Mouse (Mus musculus) MEL (cell line): Measurements from ENCODE around the gene Iqcf1. TPM values are rescaled to one million over a fixed set of nuclear protein-coding genes. Genes with fewer than 3 reads are reported as not detected.

Experiments used
- DNase-seq: peaks from one replicate; pipeline ENCODE4 v3.0.0; 2011; ENCODE audit warnings: low read depth, low spot score
- H3K27ac ChIP-seq: 2 replicates; pipeline ENCODE4 v1.5.1; 2012; ENCODE audit warnings: low read depth, mild to moderate bottlenecking, control low read depth, low read length, moderate library complexity; ENCODE audit not compliant: control insufficient read depth
- H3K27me3 ChIP-seq, 2 experiments: fragments of 150-350 bp in 1 of 2; sonication (generic) in 1 of 2; 2 replicates each; pipeline ENCODE4 v1.6.1; 2012; ENCODE audit warnings: low read length in 2 of 2, mild to moderate bottlenecking in 2 of 2, improper control_type of control experiment in 1 of 2, moderate library complexity in 1 of 2; ENCODE audit not compliant: insufficient read depth in 2 of 2, control insufficient read depth in 1 of 2
- H3K36me3 ChIP-seq, 2 experiments: 2 replicates each; pipeline ENCODE4 v1.6.1; 2012 to 2014; ENCODE audit warnings: low read length in 2 of 2, improper control_type of control experiment in 1 of 2, inconsistent platforms in 1 of 2, mild to moderate bottlenecking in 1 of 2; ENCODE audit not compliant: insufficient read depth in 2 of 2, control insufficient read depth in 1 of 2
- H3K4me1 ChIP-seq, 2 experiments: fragments of 150-350 bp in 1 of 2; sonication (generic) in 1 of 2; 2 replicates each; pipeline ENCODE4 v1.6.1; 2012; ENCODE audit warnings: low read length in 2 of 2, improper control_type of control experiment in 1 of 2, mild to moderate bottlenecking in 1 of 2; ENCODE audit not compliant: insufficient read depth in 2 of 2, control insufficient read depth in 1 of 2
- H3K4me3 ChIP-seq, 2 experiments: fragments of 150-350 bp in 1 of 2; sonication (generic) in 1 of 2; 2 replicates each; pipeline ENCODE4 v1.5.1; 2012; ENCODE audit warnings: low read depth in 2 of 2, low read length in 2 of 2, mild to moderate bottlenecking in 2 of 2, moderate library complexity in 2 of 2, control low read depth in 1 of 2, improper control_type of control experiment in 1 of 2; ENCODE audit not compliant: control insufficient read depth in 1 of 2, insufficient read depth in 1 of 2
- H3K79me2 ChIP-seq: 2 replicates; pipeline ENCODE4 v1.6.1; 2012; ENCODE audit warnings: mild to moderate bottlenecking, low read length, moderate library complexity; ENCODE audit not compliant: control insufficient read depth, poor library complexity, insufficient read depth
- H3K9ac ChIP-seq: 2 replicates; pipeline ENCODE4 v1.6.1; 2012; ENCODE audit warnings: low read depth, mild to moderate bottlenecking, control low read depth, low read length, moderate library complexity; ENCODE audit not compliant: control insufficient read depth, poor library complexity, severe bottlenecking
- H3K9me3 ChIP-seq: fragments of 150-350 bp; sonication (generic); replicated peaks from 2 replicates; pipeline ENCODE4 v1.6.1; 2012; ENCODE audit warnings: mild to moderate bottlenecking, low read length, improper control_type of control experiment, moderate library complexity; ENCODE audit not compliant: insufficient read depth
- CHD1 ChIP-seq: IDR thresholded peaks from 2 replicates; pipeline ENCODE4 v1.6.1; 2012; ENCODE audit warnings: low read depth, mild to moderate bottlenecking, inconsistent platforms, low read length, improper control_type of control experiment
- CHD2 ChIP-seq: IDR thresholded peaks from 2 replicates; pipeline ENCODE4 v1.6.1; 2011; ENCODE audit warnings: low read length, improper control_type of control experiment
- E2F4 ChIP-seq: IDR thresholded peaks from 2 replicates; pipeline ENCODE4 v1.6.1; 2011; ENCODE audit warnings: low read depth, low read length, improper control_type of control experiment, borderline replicate concordance
- EP300 ChIP-seq, 2 experiments: IDR thresholded peaks; 2 replicates each; pipeline ENCODE4 v1.6.1; 2011; ENCODE audit warnings: improper control_type of control experiment in 2 of 2, low read length in 2 of 2, low read depth in 1 of 2, mild to moderate bottlenecking in 1 of 2
- ETS1 ChIP-seq: IDR thresholded peaks from 2 replicates; pipeline ENCODE4 v1.6.1; 2012; ENCODE audit warnings: low read depth, mild to moderate bottlenecking, inconsistent platforms, low read length, improper control_type of control experiment, moderate library complexity
- GABPA ChIP-seq: IDR thresholded peaks from 2 replicates; pipeline ENCODE4 v1.6.1; 2012; ENCODE audit warnings: low read depth, mild to moderate bottlenecking, inconsistent platforms, low read length, improper control_type of control experiment, moderate library complexity
- HCFC1 ChIP-seq: IDR thresholded peaks from 2 replicates; pipeline ENCODE4 v1.6.1; 2012; ENCODE audit warnings: low read depth, mild to moderate bottlenecking, inconsistent platforms, low read length, improper control_type of control experiment, moderate library complexity
- MAZ ChIP-seq: IDR thresholded peaks from 2 replicates; pipeline ENCODE4 v1.6.1; 2012; ENCODE audit warnings: low read depth, mild to moderate bottlenecking, inconsistent platforms, low read length, improper control_type of control experiment
- MXI1 ChIP-seq: IDR thresholded peaks from 2 replicates; pipeline ENCODE4 v1.6.1; 2011; ENCODE audit warnings: mild to moderate bottlenecking, low read depth, low read length, improper control_type of control experiment
- MYC ChIP-seq: IDR thresholded peaks from 2 replicates; pipeline ENCODE4 v1.6.1; 2011; ENCODE audit warnings: low read depth, mild to moderate bottlenecking, low read length, improper control_type of control experiment, moderate library complexity
- NELFE ChIP-seq: IDR thresholded peaks from 2 replicates; pipeline ENCODE4 v1.6.1; 2011; ENCODE audit warnings: low read depth, low read length, improper control_type of control experiment
- POLR2A ChIP-seq, 2 experiments: IDR thresholded peaks; 2 replicates each; pipeline ENCODE4 v1.6.1; 2011 to 2012; ENCODE audit warnings: low read length in 2 of 2, mild to moderate bottlenecking in 2 of 2, control low read depth in 1 of 2, improper control_type of control experiment in 1 of 2, low read depth in 1 of 2, moderate library complexity in 1 of 2; ENCODE audit not compliant: control insufficient read depth in 1 of 2, insufficient read depth in 1 of 2, poor library complexity in 1 of 2
- RAD21 ChIP-seq: IDR thresholded peaks from 2 replicates; pipeline ENCODE4 v1.6.1; 2011; ENCODE audit warnings: mild to moderate bottlenecking, low read depth, low read length, improper control_type of control experiment
- SIN3A ChIP-seq: IDR thresholded peaks from 2 replicates; pipeline ENCODE4 v1.6.1; 2012; ENCODE audit warnings: low read length, improper control_type of control experiment, inconsistent platforms
- TBP ChIP-seq: IDR thresholded peaks from 2 replicates; pipeline ENCODE4 v1.8.0; 2011; ENCODE audit warnings: low read depth, low read length, improper control_type of control experiment
- TCF12 ChIP-seq: IDR thresholded peaks from 2 replicates; pipeline ENCODE4 v1.6.1; 2014; ENCODE audit warnings: low read depth, mild to moderate bottlenecking, inconsistent platforms, low read length, improper control_type of control experiment, moderate library complexity
- UBTF ChIP-seq: IDR thresholded peaks from 2 replicates; pipeline ENCODE4 v1.6.1; 2012; ENCODE audit warnings: low read depth, mild to moderate bottlenecking, inconsistent platforms, low read length, improper control_type of control experiment, moderate library complexity, borderline replicate concordance; ENCODE audit not compliant: insufficient read depth
- USF1 ChIP-seq: IDR thresholded peaks from 2 replicates; pipeline ENCODE4 v1.6.1; 2014; ENCODE audit warnings: low read depth, mild to moderate bottlenecking, inconsistent platforms, low read length, improper control_type of control experiment, moderate library complexity
- ZC3H11A ChIP-seq: IDR thresholded peaks from 2 replicates; pipeline ENCODE4 v1.6.1; 2012; ENCODE audit warnings: low read depth, mild to moderate bottlenecking, inconsistent platforms, low read length, improper control_type of control experiment
- polyA plus RNA-seq, 2 experiments: library from polyadenylated mRNA; stranded (reverse) in 1 of 2; unstranded in 1 of 2; fragments of >175 nt in 1 of 2; fragments of >200 nt in 1 of 2; gene quantifications; 2 replicates each; pipeline versions ENCODE4 v1.2.1 to v1.2.4; 2012; ENCODE audit warnings: low replicate concordance in 2 of 2, low read depth in 1 of 2; ENCODE audit not compliant: insufficient read length in 2 of 2, insufficient read depth in 1 of 2, missing spikeins in 1 of 2
- total RNA-seq: library from RNA; depleted of rRNA; stranded (reverse); fragments of 300-350 nt; gene quantifications from 2 replicates; pipeline ENCODE4 v1.2.3, GENCODE M21; 2012

Iqcf1 gene
- total and polyA plus RNA-seq, 3 experiments, result 0.52 TPM; not detected in 2

- peak; percentile 41 for DNase-seq
- Histone ChIP-seq H3K27me3 (peaks cover 0 to 3% of the 10 kb centered on the region in 2 experiments; a peak in 2 of 4 replicates), H3K79me2 (no peaks in the 10 kb centered on the region), H3K4me3 (no peak overlapping the region), H3K9me3 (no peaks in the 10 kb centered on the region), H3K4me1 (no peaks in the 10 kb centered on the region), H3K9ac (no peak overlapping the region), H3K36me3 (no peaks in the 10 kb centered on the region), H3K27ac (no peak overlapping the region)
- no peak for TF ChIP-seq CHD2
- no peak for TF ChIP-seq SIN3A
- TF ChIP-seq TCF12, result no peak
- no peak for TF ChIP-seq MYC
- no peak for TF ChIP-seq CHD1
- no peak for TF ChIP-seq ZC3H11A
- TF ChIP-seq GABPA, result no peak
- no peak for TF ChIP-seq TBP
- TF ChIP-seq UBTF, result no peak
- no peak for TF ChIP-seq ETS1
- no peak for TF ChIP-seq MAZ
- no peak for TF ChIP-seq EP300 (IDR thresholded peaks at IDR 0.05; ENCODE audit: low read depth in 1 of 2, low read length in 2 of 2)
- no peak for TF ChIP-seq RAD21
- TF ChIP-seq HCFC1, result no peak
- TF ChIP-seq MXI1, result no peak
- TF ChIP-seq NELFE, result no peak
- TF ChIP-seq E2F4, result no peak
- no peak for TF ChIP-seq USF1
- TF ChIP-seq POLR2A (IDR thresholded peaks at IDR 0.05; ENCODE audit: control insufficient read depth in 1 of 2, insufficient read depth in 1 of 2, low read depth in 1 of 2, low read length in 2 of 2, poor library complexity in 1 of 2), result no peak
Observed at GRCm38 (mm10) chr9:106504246-106504645, 4.5 kb downstream of the Iqcf1 start.

GRCm38 (mm10) chr9:106509356-106509755, 9.6 kb downstream of the Iqcf1 start:
- H3K9ac ChIP-seq, result no peak overlapping the region
- H3K27me3 ChIP-seq, result peaks cover 3% of the 10 kb centered on the region in 2 experiments; a peak in 2 of 4 replicates
- peaks cover 0 to 5% of the 10 kb centered on the region in 2 experiments; a peak in 2 of 4 replicates for H3K36me3 ChIP-seq
- H3K79me2 ChIP-seq, result no peaks in the 10 kb centered on the region
- TF ChIP-seq MAZ (no peak), POLR2A (IDR thresholded peaks at IDR 0.05; ENCODE audit: control insufficient read depth in 1 of 2, insufficient read depth in 1 of 2, low read depth in 1 of 2, low read length in 2 of 2, poor library complexity in 1 of 2) (no peak)
- TF ChIP-seq, all 39 proteins: peak for 0
- peaks cover 0 to 9% of the 10 kb centered on the region in 2 experiments; a peak in 2 of 4 replicates for H3K4me1 ChIP-seq
- no peak overlapping the region for H3K27ac ChIP-seq
- no peak for DNase-seq
- no peak overlapping the region for H3K4me3 ChIP-seq
- no peaks in the 10 kb centered on the region for H3K9me3 ChIP-seq
